Mouse (Mus musculus): ENCODE results near the gene Sv2c. TPM values are rescaled to one million over a fixed set of nuclear protein-coding genes. Genes with fewer than 3 reads are reported as not detected.

Sv2c gene
- polyA plus RNA-seq, 1 experiment, result 47.3 TPM

DNA sequence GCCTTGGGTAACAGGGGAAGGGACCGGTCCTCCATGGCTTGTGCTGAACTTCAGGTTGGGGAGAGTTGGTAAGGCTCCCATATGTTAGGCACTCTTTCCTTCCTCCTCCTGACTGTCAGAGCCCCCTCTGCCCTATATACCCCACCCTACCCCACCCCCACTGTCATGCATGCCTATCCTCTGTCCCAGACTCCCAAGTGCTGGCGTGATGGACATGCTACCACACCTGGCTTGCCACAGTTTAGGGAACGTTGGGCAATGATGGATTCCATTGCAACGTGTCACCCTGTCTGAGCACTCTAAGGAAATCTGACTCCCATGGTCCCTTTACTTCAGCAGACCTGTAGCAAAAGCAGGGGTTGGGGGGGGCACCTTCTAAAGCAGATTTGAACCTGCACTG is 183.6 kb downstream of the Sv2c start:
- 89% methylated on average over 4 of the region's 4 CpGs for WGBS
- TF ChIP-seq POLR2A (IDR thresholded peaks at IDR 0.05; ENCODE audit: borderline replicate concordance, insufficient read depth, low read length), result no peak
- TF ChIP-seq CTCF (IDR thresholded peaks at IDR 0.05; ENCODE audit: borderline replicate concordance, insufficient read depth, low read depth, low read length), result no peak

DNA sequence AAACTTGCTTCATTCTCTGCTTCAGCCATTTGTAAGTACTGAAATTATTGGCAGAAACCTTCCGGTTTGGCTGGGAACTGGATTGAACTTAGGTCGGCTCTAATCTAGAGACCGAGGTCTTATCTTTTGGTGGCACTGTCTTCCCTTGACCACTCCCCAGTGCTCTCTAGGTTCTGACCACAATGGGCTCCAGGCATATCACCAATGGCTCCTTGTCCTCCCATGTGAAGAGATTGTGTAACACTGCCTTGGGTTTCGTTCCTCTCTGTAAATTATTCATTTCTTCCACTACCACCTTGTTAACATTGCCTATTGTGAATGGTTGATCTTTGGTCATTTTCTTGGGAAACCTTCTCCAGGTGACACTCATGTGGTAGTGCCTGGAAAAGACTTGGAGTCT is 184.0 kb downstream of the Sv2c start:
- no peak for TF ChIP-seq CTCF (IDR thresholded peaks at IDR 0.05; ENCODE audit: borderline replicate concordance, insufficient read depth, low read depth, low read length)
- no peak for TF ChIP-seq POLR2A (IDR thresholded peaks at IDR 0.05; ENCODE audit: borderline replicate concordance, insufficient read depth, low read length)
- Histone ChIP-seq H3K4me1 (ENCODE audit: control insufficient read depth, insufficient read depth, low read length) (no peaks in the 10 kb centered on the region), H3K27ac (ENCODE audit: insufficient read depth, low read length) (no peak overlapping the region), H3K27me3 (ENCODE audit: control insufficient read depth, insufficient read depth, low read length) (no peaks in the 10 kb centered on the region), H3K4me3 (replicated peaks; ENCODE audit: insufficient read depth, low read depth, low read length) (no peak overlapping the region)
- 92% methylated on average over 4 of the region's 4 CpGs for WGBS
- no peak for DNase-seq

More for the DNA sequence above, 183.6 kb downstream of the Sv2c start:
- no peaks in the 10 kb centered on the region for H3K27me3 ChIP-seq (ENCODE audit: control insufficient read depth, insufficient read depth, low read length)
- H3K27ac ChIP-seq (ENCODE audit: insufficient read depth, low read length), result no peak overlapping the region
- H3K4me3 ChIP-seq (replicated peaks; ENCODE audit: insufficient read depth, low read depth, low read length), result no peak overlapping the region
- DNase-seq, result no peak
- H3K4me1 ChIP-seq (ENCODE audit: control insufficient read depth, insufficient read depth, low read length), result no peaks in the 10 kb centered on the region

DNA sequence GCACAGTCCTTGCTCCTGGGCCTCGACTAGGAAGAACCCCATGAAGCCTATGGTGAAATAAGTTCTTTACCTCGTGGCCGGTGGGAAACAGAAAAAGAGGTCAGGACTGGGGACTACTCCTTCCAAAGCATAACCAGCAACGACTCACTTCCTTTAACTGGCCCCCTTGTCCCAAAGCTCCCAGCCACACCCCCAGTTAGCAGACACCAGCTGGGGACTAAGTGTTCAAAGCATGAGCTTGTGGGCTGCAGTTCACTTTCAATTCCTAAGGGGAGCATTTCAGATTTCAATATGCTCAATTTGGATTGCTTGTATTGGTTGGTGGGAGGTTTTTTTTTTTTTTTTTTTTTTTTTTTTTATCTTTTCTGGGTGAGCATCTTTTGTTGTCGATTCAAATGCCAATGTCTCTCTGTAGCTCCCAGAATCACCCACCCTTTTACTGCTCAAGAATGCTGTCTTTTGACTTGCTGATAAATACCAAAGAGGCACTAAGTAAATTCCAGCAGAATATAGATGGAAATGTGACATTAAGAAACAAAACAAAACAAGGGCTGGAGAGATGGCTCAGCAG is 186.4 kb downstream of the Sv2c start:
- WGBS, result 56% methylated on average over 5 of the region's 5 CpGs

DNA sequence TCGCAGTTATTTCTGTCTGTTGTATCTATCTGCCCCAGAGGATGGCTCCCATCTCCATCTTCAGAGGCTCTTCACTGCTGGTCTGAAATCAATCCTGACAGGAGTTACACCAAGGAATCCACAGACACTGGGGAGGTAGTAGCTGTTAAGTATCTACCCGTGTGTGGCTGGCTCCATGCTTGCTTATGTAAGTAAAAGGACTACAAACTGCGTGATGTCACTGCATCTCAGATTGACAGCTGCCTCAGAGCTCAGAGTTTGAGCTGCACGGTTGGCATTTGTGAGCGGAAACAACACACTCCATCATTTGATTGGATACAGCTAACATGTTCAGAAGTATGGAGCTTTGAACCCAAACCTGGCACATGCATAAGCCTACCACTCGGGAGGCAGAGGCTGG is 187.8 kb downstream of the Sv2c start:
- no peak overlapping the region for H3K27ac ChIP-seq (ENCODE audit: insufficient read depth, low read length)
- TF ChIP-seq CTCF (IDR thresholded peaks at IDR 0.05; ENCODE audit: borderline replicate concordance, insufficient read depth, low read depth, low read length) (no peak), POLR2A (IDR thresholded peaks at IDR 0.05; ENCODE audit: borderline replicate concordance, insufficient read depth, low read length) (no peak)
- WGBS, result 81% methylated on average over 6 of the region's 6 CpGs

More for the DNA sequence above, 186.4 kb downstream of the Sv2c start:
- Histone ChIP-seq H3K27me3 (ENCODE audit: control insufficient read depth, insufficient read depth, low read length) (no peaks in the 10 kb centered on the region), H3K27ac (ENCODE audit: insufficient read depth, low read length) (no peak overlapping the region), H3K4me3 (replicated peaks; ENCODE audit: insufficient read depth, low read depth, low read length) (no peak overlapping the region), H3K4me1 (ENCODE audit: control insufficient read depth, insufficient read depth, low read length) (no peaks in the 10 kb centered on the region)
- DNase-seq, result no peak
- no peak for TF ChIP-seq POLR2A (IDR thresholded peaks at IDR 0.05; ENCODE audit: borderline replicate concordance, insufficient read depth, low read length)
- TF ChIP-seq CTCF (IDR thresholded peaks at IDR 0.05; ENCODE audit: borderline replicate concordance, insufficient read depth, low read depth, low read length), result no peak

DNA sequence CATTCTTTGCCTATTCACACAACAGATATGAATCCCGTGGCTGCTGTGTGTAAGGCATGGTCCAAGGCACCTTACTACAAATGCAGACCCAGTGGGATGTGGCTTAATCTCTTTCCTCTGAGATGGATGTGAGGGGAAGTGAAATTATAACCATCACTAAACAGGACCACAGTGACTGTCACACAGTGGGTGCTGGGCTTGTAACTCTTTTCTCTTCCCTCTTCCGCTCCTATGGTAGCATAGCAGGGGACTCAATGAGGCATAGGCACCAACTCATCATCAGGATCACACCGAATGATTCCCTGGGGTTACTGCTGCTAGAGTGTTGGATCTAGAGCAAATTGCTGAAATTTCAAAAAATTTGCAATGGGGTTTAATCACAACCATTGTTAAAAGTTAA is 188.5 kb downstream of the Sv2c start:
- DNase-seq, result no peak
- no peaks in the 10 kb centered on the region for H3K4me1 ChIP-seq (ENCODE audit: control insufficient read depth, insufficient read depth, low read length)
- TF ChIP-seq CTCF (IDR thresholded peaks at IDR 0.05; ENCODE audit: borderline replicate concordance, insufficient read depth, low read depth, low read length) (no peak), POLR2A (IDR thresholded peaks at IDR 0.05; ENCODE audit: borderline replicate concordance, insufficient read depth, low read length) (no peak)

More for the DNA sequence above, 187.8 kb downstream of the Sv2c start:
- Histone ChIP-seq H3K27me3 (ENCODE audit: control insufficient read depth, insufficient read depth, low read length) (no peaks in the 10 kb centered on the region), H3K4me1 (ENCODE audit: control insufficient read depth, insufficient read depth, low read length) (no peaks in the 10 kb centered on the region), H3K4me3 (replicated peaks; ENCODE audit: insufficient read depth, low read depth, low read length) (no peak overlapping the region)
- DNase-seq, result no peak

DNA sequence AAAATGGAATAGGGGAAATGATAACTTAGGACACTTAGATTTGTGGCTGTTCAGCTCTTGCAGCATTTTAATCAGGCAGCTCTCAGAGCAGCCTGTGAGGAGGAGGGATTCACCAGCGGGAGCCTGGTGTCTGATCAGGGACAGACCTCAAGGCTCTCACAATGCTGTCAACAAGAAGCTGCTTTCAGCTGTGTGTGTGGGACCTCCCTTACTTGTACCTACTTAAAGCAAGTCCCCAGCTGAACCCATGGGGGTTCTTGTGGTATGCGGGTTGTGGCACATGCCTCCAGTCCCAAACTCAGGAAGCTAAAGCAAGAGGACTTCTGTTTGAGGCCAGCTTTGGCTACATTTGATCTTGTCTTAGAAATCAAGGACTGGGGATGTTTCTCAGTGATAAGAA is 189.8 kb downstream of the Sv2c start:
- Histone ChIP-seq H3K4me3 (replicated peaks; ENCODE audit: insufficient read depth, low read depth, low read length) (no peak overlapping the region), H3K27me3 (ENCODE audit: control insufficient read depth, insufficient read depth, low read length) (no peaks in the 10 kb centered on the region), H3K27ac (ENCODE audit: insufficient read depth, low read length) (no peak overlapping the region), H3K4me1 (ENCODE audit: control insufficient read depth, insufficient read depth, low read length) (no peaks in the 10 kb centered on the region)
- no peak for DNase-seq
- no peak for TF ChIP-seq POLR2A (IDR thresholded peaks at IDR 0.05; ENCODE audit: borderline replicate concordance, insufficient read depth, low read length)
- TF ChIP-seq CTCF (IDR thresholded peaks at IDR 0.05; ENCODE audit: borderline replicate concordance, insufficient read depth, low read depth, low read length), result no peak
- 77% methylated on average over 2 of the region's 2 CpGs for WGBS

More for the DNA sequence above, 188.5 kb downstream of the Sv2c start:
- 66% methylated on average over 3 of the region's 3 CpGs for WGBS
- no peak overlapping the region for H3K4me3 ChIP-seq (replicated peaks; ENCODE audit: insufficient read depth, low read depth, low read length)
- no peaks in the 10 kb centered on the region for H3K27me3 ChIP-seq (ENCODE audit: control insufficient read depth, insufficient read depth, low read length)
- H3K27ac ChIP-seq (ENCODE audit: insufficient read depth, low read length), result no peak overlapping the region

DNA sequence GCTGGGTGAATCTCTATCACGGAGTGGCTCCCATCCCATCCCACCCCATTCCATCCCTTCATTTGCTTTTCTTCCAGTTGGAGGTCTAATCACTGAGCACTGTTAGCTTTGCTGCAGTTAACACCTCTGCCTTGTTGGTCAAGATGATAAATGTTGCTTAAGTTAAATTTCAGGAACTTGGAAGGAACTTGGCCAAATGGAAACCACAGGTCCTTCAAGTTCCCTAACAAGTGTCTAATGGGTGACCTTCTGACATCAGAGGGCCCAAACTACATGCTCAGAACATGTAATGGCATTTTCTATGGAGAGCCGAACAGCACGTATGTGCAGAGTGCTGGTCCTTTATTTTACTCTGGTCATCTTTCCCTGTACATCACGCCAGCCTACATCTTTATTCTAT is 190.5 kb downstream of the Sv2c start:
- no peak overlapping the region for H3K27ac ChIP-seq (ENCODE audit: insufficient read depth, low read length)
- H3K4me3 ChIP-seq (replicated peaks; ENCODE audit: insufficient read depth, low read depth, low read length), result no peak overlapping the region
- DNase-seq, result no peak
- 95% methylated on average over 4 of the region's 4 CpGs for WGBS
- TF ChIP-seq CTCF (IDR thresholded peaks at IDR 0.05; ENCODE audit: borderline replicate concordance, insufficient read depth, low read depth, low read length), result no peak
- TF ChIP-seq POLR2A (IDR thresholded peaks at IDR 0.05; ENCODE audit: borderline replicate concordance, insufficient read depth, low read length), result no peak
- no peaks in the 10 kb centered on the region for H3K27me3 ChIP-seq (ENCODE audit: control insufficient read depth, insufficient read depth, low read length)
- H3K4me1 ChIP-seq (ENCODE audit: control insufficient read depth, insufficient read depth, low read length), result no peaks in the 10 kb centered on the region

DNA sequence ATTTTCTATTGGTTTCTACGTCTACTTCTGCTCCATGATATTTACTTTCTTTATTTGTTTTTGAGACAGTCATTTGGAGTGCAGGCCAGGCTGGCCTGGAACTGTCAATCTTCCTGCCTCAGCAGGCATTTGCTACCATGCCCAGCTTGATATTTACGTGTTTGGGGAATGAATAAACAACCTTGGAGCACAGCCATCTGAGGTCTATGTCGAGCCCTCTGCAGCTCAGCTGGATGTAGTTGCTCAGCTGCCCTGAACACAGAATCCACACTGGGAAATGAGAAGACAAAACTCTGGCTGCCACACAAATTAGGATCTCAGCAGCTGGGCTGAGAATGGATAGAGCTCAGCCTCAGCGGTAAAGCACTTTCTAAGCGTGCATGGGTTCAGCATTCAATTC is 191.6 kb downstream of the Sv2c start:
- TF ChIP-seq CTCF (IDR thresholded peaks at IDR 0.05; ENCODE audit: borderline replicate concordance, insufficient read depth, low read depth, low read length) (no peak), POLR2A (IDR thresholded peaks at IDR 0.05; ENCODE audit: borderline replicate concordance, insufficient read depth, low read length) (no peak)
- WGBS, result 38% methylated on average over 5 of the region's 5 CpGs
- no peak overlapping the region for H3K4me3 ChIP-seq (replicated peaks; ENCODE audit: insufficient read depth, low read depth, low read length)
- H3K27ac ChIP-seq (ENCODE audit: insufficient read depth, low read length), result no peak overlapping the region
- no peaks in the 10 kb centered on the region for H3K27me3 ChIP-seq (ENCODE audit: control insufficient read depth, insufficient read depth, low read length)
- H3K4me1 ChIP-seq (ENCODE audit: control insufficient read depth, insufficient read depth, low read length), result no peaks in the 10 kb centered on the region
- no peak for DNase-seq

Measured in cerebellum, adult 2 months (tissue).